Mouse (Mus musculus): ENCODE measurements at regions not wholly inside any gene's neighbourhood (a gene's known extent, or its start where the extent isn't known, plus 50 kb on each side); places are given as distances from the start of the nearest gene placed in this dataset.

GRCm38 (mm10) chr14:36624822-36625221 lies 343.8 kb downstream of the Ccser2 start:
- no peak for TF ChIP-seq CTCF (IDR thresholded peaks at IDR 0.05; ENCODE audit: low read depth)
- no peak for TF ChIP-seq EP300 (IDR thresholded peaks at IDR 0.05; ENCODE audit: low read depth)
